Mouse (Mus musculus): ENCODE results near the gene Sulf2. TPM values are rescaled to one million over a fixed set of nuclear protein-coding genes. Genes with fewer than 3 reads are reported as not detected.

The Sulf2 gene
- 100 to 1,000 TPM; 193 to 197 TPM for total RNA-seq (2023)

GRCm38 (mm10) chr2:166155454-166155815 lies at the start of gene Sulf2:
Gene Sulf2 (minus strand): TSS chr2:166155663.

Other genes starting within 250 kb of the Sulf2 start
- 100 to 1,000 TPM; 172 to 180 TPM for gene Ncoa3, start 163.0 kb downstream of the Sulf2 start, total RNA-seq (2023)

All from monocyte, adult 59 days (primary cell).